ENCODE assay signal across 11 mouse cellular contexts in the genomic region with DNA sequence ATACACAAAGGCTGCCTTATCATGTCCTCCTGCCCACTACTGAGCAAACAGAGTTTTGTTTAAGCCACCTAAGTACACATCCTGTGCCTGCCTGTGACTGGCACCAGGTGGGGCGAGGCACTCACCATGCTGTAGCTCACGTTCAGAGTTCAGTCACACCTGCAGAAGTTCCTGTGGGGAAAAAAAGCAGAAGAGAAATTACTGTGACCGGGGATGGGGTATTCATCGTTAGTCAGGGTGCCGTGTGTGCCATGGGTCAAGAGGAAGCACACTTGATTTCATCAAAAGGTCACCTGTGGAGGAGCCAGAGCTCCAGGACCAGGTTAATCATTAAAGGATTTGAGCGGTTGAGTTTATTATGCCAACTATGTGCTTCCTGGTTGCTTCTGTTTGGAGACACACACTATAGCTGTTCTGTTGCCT. TPM values are rescaled to one million over a fixed set of nuclear protein-coding genes. Genes with fewer than 3 reads are reported as not detected.
DNase-seq lines count a peak whose midpoint lies in the region; ATAC-seq and TF ChIP-seq lines count a peak whose summit lies in the region.
"Had no signal": no experiment of that assay in that cellular context is flagged by ENCODE, and none has a peak within 500 bp of the region (broad histone marks: within the 10 kb centered on the region; RNA-seq: fewer than 3 reads in every experiment).

No protein-coding gene starts in this region.

- no peak for TF ChIP-seq POLR2A in thymus, adult 2 months (IDR thresholded peaks at IDR 0.05; ENCODE audit: control insufficient read depth, extremely low read depth, insufficient read depth, low read length, poor library complexity)

- H3K36me3 ChIP-seq in thymus, adult 2 months (ENCODE audit: control insufficient read depth, insufficient read depth, low read length): no peaks in the 10 kb centered on the region
- H3K36me3 ChIP-seq: heart, embryonic 15.5 days had no signal

- H3K27ac ChIP-seq in thymus, adult 2 months (ENCODE audit: control insufficient read depth, insufficient read depth, low read length): no peak overlapping the region
- H3K27ac ChIP-seq: heart, embryonic 15.5 days had no signal

- H3K4me3 ChIP-seq in thymus, adult 2 months (ENCODE audit: control insufficient read depth, insufficient read depth, low read length): no peak overlapping the region
- H3K4me3 ChIP-seq: heart, embryonic 15.5 days had no signal

- no peaks in the 10 kb centered on the region for H3K27me3 ChIP-seq in thymus, adult 2 months (ENCODE audit: control insufficient read depth, insufficient read depth, low read length)
- H3K27me3 ChIP-seq: heart, embryonic 15.5 days had no signal

- TF ChIP-seq CTCF in thymus, adult 2 months (IDR thresholded peaks at IDR 0.05; ENCODE audit: borderline replicate concordance, control insufficient read depth, extremely low read depth, insufficient read depth, low read length, poor library complexity): no peak

- WGBS in thymus, adult 2 months: 25% methylated on average over 6 of the region's 6 CpGs

- ATAC-seq in cerebellum, adult (ENCODE audit: insufficient number of reproducible peaks, low FRiP score, low TSS enrichment): no peak
- ATAC-seq: CD4-positive, CD25-positive, alpha-beta regulatory T cell, adult 4 months had no signal

- no peaks in the 10 kb centered on the region for H3K4me1 ChIP-seq in thymus, adult 2 months (replicated peaks; ENCODE audit: control insufficient read depth, insufficient read depth, low read length)
- H3K4me1 ChIP-seq: heart, embryonic 15.5 days had no signal

- peak; percentile 27 for DNase-seq in thymus, postnatal 14 days
- DNase-seq in thymus, adult 2 months: no peak
- peak; percentile 58 to 86 for DNase-seq in kidney, postnatal 36 days
- peak; percentile 25 for DNase-seq in lung, postnatal 10 days
- peak; percentile 73 for DNase-seq in yolk sac, embryonic 10.5 days (ENCODE audit: low spot score)
- DNase-seq in cerebellum, postnatal 36 days: no peak
- DNase-seq in cerebellum, adult 11-12 months: no peak
- DNase-seq: layer of hippocampus, adult 9-11 months had no signal

RNA-seq across cellular contexts. Expression of a gene that starts 27.7 kb away (rescaled TPM):
- polyA plus RNA-seq in thymus, adult 2 months (2012; rRNA removed): 21.5 and 27.8 TPM in 2 replicates

RNA-seq across cellular contexts. Expression of a gene that starts 32.5 kb away (rescaled TPM):
- 17.3 and 24.2 TPM in 2 replicates for polyA plus RNA-seq in thymus, adult 2 months (2012; rRNA removed)

Comparison
In these comparisons a context has a peak if more than half of its experiments do, and no peak if none do; other contexts are left out.
1. DNase-seq: peak in thymus, postnatal 14 days (single experiment), kidney, postnatal 36 days (2 of 2), lung, postnatal 10 days (single experiment) and yolk sac, embryonic 10.5 days (single experiment); none in thymus, adult 2 months (single experiment), cerebellum, postnatal 36 days (0 of 2) and cerebellum, adult 11-12 months (single experiment).